Mouse (Mus musculus) lung, embryonic 16.5 days (tissue): ENCODE measurements at regions not wholly inside any gene's neighbourhood (a gene's known extent, or its start where the extent isn't known, plus 50 kb on each side); places are given as distances from the start of the nearest gene placed in this dataset.

ENCODE experiments used
- ATAC-seq: fragments of 200-750 bp; cut with Nextera tagmentation; 2 replicates; pipeline ENCODE4 v1.8.0; 2017; ENCODE audit warnings: low read depth, mild to moderate bottlenecking, moderate library complexity
- H3K27ac ChIP-seq: fragments of 300-500 bp; sonication (generic); 2 replicates; pipeline ENCODE4 v1.5.1; 2014; ENCODE audit warnings: mild to moderate bottlenecking, control low read depth, low read length
- H3K27me3 ChIP-seq: fragments of 300-500 bp; sonication (generic); 2 replicates; pipeline ENCODE4 v1.6.1; 2014; ENCODE audit warnings: low read depth, low read length, mixed read lengths; ENCODE audit not compliant: control insufficient read depth, insufficient read depth
- H3K36me3 ChIP-seq: fragments of 300-500 bp; sonication (generic); 2 replicates; pipeline ENCODE4 v1.6.1; 2014; ENCODE audit warnings: low read length; ENCODE audit not compliant: control insufficient read depth, insufficient read depth
- H3K4me1 ChIP-seq: fragments of 300-500 bp; sonication (generic); replicated peaks from 2 replicates; pipeline ENCODE4 v1.6.1; 2014; ENCODE audit warnings: low read length, mixed read lengths; ENCODE audit not compliant: control insufficient read depth, insufficient read depth
- H3K4me2 ChIP-seq: fragments of 300-500 bp; sonication (generic); 2 replicates; pipeline ENCODE4 v1.6.1; 2014; ENCODE audit warnings: low read depth, low read length, control low read depth
- H3K4me3 ChIP-seq: fragments of 300-500 bp; sonication (generic); 2 replicates; pipeline ENCODE4 v1.5.1; 2014; ENCODE audit warnings: mild to moderate bottlenecking, low read length, control low read depth
- H3K9ac ChIP-seq: fragments of 300-500 bp; sonication (generic); 2 replicates; pipeline ENCODE4 v1.6.1; 2014; ENCODE audit warnings: low read length, control low read depth
- H3K9me3 ChIP-seq: fragments of 300-500 bp; sonication (generic); 2 replicates; pipeline ENCODE4 v1.6.1; 2016; ENCODE audit warnings: low read length; ENCODE audit not compliant: control insufficient read depth
- whole genome bisulfite sequencing: fragments of 180-500 bp; shearing (Covaris S2); extraction: QIAGEN DNeasy Blood & Tissue Kit; methylation state at CpG from one replicate; pipeline ENCODE4 v1.1.7; 2014; 5-methylcytosine and 5-hydroxymethylcytosine counted together

GRCm38 (mm10) chr16:93344555-93344954 lies 259.3 kb downstream of the Setd4 start:
- Histone ChIP-seq H3K27ac (no peak overlapping the region), H3K9me3 (no peaks in the 10 kb centered on the region), H3K27me3 (no peaks in the 10 kb centered on the region), H3K36me3 (no peaks in the 10 kb centered on the region), H3K4me2 (no peak overlapping the region), H3K4me1 (no peaks in the 10 kb centered on the region), H3K9ac (no peak overlapping the region), H3K4me3 (no peak overlapping the region)
- 77% methylated on average over 5 of the region's 5 CpGs for WGBS
- ATAC-seq = no peak

- Histone ChIP-seq H3K9me3 (no peaks in the 10 kb centered on the region), H3K4me2 (no peak overlapping the region), H3K27ac (no peak overlapping the region), H3K9ac (no peak overlapping the region), H3K36me3 (no peaks in the 10 kb centered on the region), H3K4me1 (no peaks in the 10 kb centered on the region), H3K4me3 (no peak overlapping the region), H3K27me3 (no peaks in the 10 kb centered on the region)
- ATAC-seq = no peak
- 63% methylated on average over 2 of the region's 2 CpGs for WGBS
These were observed 261.2 kb downstream of the Setd4 start for GRCm38 (mm10) chr16:93342701-93343100.

- Histone ChIP-seq H3K27me3 (no peaks in the 10 kb centered on the region), H3K27ac (no peak overlapping the region), H3K9me3 (no peaks in the 10 kb centered on the region), H3K4me1 (no peaks in the 10 kb centered on the region), H3K4me3 (no peak overlapping the region), H3K9ac (no peak overlapping the region), H3K4me2 (no peak overlapping the region), H3K36me3 (no peaks in the 10 kb centered on the region)
- WGBS = 75% methylated on average over 2 of the region's 2 CpGs
- no peak for ATAC-seq
These were observed 262.1 kb downstream of the Setd4 start for GRCm38 (mm10) chr16:93341791-93342190.

DNA sequence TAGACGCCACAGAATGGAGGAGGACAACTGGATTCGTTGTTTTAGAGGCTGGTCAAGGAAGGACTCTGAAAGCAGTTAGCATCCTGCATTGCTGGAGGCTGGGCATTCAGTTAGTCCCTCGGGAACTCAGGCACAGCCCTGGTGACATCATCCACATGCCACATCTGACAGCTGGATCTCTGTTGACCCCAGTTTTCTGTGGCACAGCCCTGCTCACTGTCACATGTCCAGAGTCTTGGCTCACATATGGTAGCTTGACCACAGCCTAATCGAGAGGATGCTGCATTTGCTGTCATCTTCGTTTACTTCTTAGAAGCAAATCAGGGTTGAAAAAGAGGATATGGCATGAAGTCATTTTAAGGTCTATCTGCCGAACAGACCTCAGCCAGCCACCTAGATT lies 265.1 kb downstream of the Setd4 start:
- Histone ChIP-seq H3K36me3 (no peaks in the 10 kb centered on the region), H3K9me3 (no peaks in the 10 kb centered on the region), H3K27me3 (no peaks in the 10 kb centered on the region), H3K4me3 (no peak overlapping the region), H3K9ac (no peak overlapping the region), H3K27ac (no peak overlapping the region), H3K4me2 (no peak overlapping the region), H3K4me1 (no peaks in the 10 kb centered on the region)
- 66% methylated on average over 6 of the region's 6 CpGs for WGBS
- ATAC-seq = no peak

GRCm38 (mm10) chr16:93335322-93336111 lies 268.3 kb downstream of the Setd4 start:
- Histone ChIP-seq H3K27ac (no peak overlapping the region), H3K27me3 (no peaks in the 10 kb centered on the region; the same call in 1 of the 2 replicates)

DNA sequence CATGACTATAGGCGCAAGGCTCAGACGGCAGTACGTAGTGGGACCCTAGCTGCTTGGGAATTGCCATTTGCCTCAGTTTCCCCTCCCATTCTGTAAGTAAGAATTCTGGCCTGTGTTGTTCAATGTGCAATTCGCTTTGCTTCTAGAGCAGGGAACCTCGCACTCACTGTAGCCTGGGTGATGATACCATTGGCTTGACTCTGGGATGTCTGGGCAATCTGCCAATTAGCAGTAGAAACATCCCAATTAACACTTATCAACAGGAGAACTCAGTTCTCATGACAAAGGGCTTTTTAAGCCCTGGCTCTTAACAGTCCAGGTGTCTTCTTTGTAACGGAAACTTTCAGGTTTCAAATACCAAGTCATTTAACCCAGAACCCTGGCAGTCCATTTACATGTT lies 270.2 kb downstream of the Setd4 start:
- Histone ChIP-seq H3K9me3 (no peaks in the 10 kb centered on the region), H3K36me3 (no peaks in the 10 kb centered on the region), H3K4me2 (no peak overlapping the region), H3K4me1 (no peaks in the 10 kb centered on the region), H3K4me3 (no peak overlapping the region), H3K27ac (no peak overlapping the region), H3K27me3 (no peaks in the 10 kb centered on the region; the same call in 1 of the 2 replicates), H3K9ac (no peak overlapping the region)
- 66% methylated on average over 6 of the region's 6 CpGs for WGBS
- no peak for ATAC-seq

More at GRCm38 (mm10) chr16:93335322-93336111, 268.3 kb downstream of the Setd4 start:
- H3K9me3 ChIP-seq = no peaks in the 10 kb centered on the region
- no peak overlapping the region for H3K9ac ChIP-seq
- H3K4me3 ChIP-seq = no peak overlapping the region
- no peaks in the 10 kb centered on the region for H3K36me3 ChIP-seq
- no peak overlapping the region for H3K4me2 ChIP-seq
- WGBS = 68% methylated on average over 11 of the region's 11 CpGs
- no peak for ATAC-seq
- no peaks in the 10 kb centered on the region for H3K4me1 ChIP-seq

DNA sequence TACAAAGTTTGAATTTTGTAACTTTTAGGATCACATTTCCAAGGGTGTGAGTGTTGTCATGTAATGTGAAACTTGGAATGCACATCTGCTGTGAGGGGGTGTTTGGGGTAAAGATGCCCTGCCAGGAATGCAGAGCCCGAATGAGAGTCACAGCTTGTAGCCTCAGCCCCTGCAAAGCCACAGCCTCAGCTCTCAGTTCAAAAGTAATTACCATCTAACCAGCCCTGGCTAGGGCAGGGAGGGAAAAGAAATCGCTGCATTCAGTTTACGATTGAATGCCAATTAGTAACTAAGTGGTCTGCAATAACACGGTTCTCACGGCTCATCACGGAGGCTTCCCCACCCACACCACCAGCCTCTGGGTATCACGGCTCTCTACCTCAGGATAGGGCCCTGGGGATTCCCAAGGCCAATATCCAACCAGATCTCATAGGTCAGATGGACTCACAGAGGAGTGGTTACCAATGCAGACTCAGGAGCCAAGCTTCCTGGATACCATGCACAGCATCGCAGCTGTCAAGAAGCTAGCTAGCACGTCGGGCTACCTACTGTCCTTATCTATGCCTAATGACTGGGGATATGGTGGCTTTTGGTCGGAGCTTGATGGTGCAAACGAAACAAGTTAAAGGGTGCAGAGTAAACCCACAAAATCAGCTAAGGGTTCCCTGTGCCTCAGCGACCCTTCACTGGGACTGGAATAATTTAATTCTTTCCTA lies 275.0 kb downstream of the Setd4 start:
- Histone ChIP-seq H3K4me3 (no peak overlapping the region), H3K9me3 (peaks cover 5% of the 10 kb centered on the region; the same call in 1 of the 2 replicates), H3K27ac (no peak overlapping the region), H3K9ac (no peak overlapping the region), H3K4me2 (no peak overlapping the region), H3K27me3 (no peaks in the 10 kb centered on the region; the same call in 1 of the 2 replicates), H3K4me1 (no peaks in the 10 kb centered on the region), H3K36me3 (no peaks in the 10 kb centered on the region)
- no peak for ATAC-seq
- 46% methylated on average over 13 of the region's 13 CpGs for WGBS

GRCm38 (mm10) chr16:93324911-93325310 lies 279.0 kb downstream of the Setd4 start:
- Histone ChIP-seq H3K27ac (no peak overlapping the region), H3K9me3 (peaks cover 5% of the 10 kb centered on the region; the same call in 1 of the 2 replicates), H3K27me3 (no peaks in the 10 kb centered on the region), H3K4me3 (no peak overlapping the region), H3K4me1 (no peaks in the 10 kb centered on the region), H3K9ac (no peak overlapping the region), H3K36me3 (no peaks in the 10 kb centered on the region), H3K4me2 (no peak overlapping the region)
- no peak for ATAC-seq
- 79% methylated on average over 5 of the region's 5 CpGs for WGBS

- H3K27ac ChIP-seq = no peak overlapping the region
- no peak overlapping the region for H3K4me3 ChIP-seq
- H3K36me3 ChIP-seq = no peaks in the 10 kb centered on the region
- no peak for ATAC-seq
- no peaks in the 10 kb centered on the region for H3K4me1 ChIP-seq
- no peaks in the 10 kb centered on the region for H3K27me3 ChIP-seq
- H3K9me3 ChIP-seq = peaks cover 5% of the 10 kb centered on the region; the same call in 1 of the 2 replicates
- 65% methylated on average over 5 of the region's 5 CpGs for WGBS
- H3K4me2 ChIP-seq = no peak overlapping the region
- H3K9ac ChIP-seq = no peak overlapping the region
These were observed 280.7 kb downstream of the Setd4 start for GRCm38 (mm10) chr16:93323172-93323571.
